ENCODE assay signal across 9 mouse cellular contexts in the genomic region with DNA sequence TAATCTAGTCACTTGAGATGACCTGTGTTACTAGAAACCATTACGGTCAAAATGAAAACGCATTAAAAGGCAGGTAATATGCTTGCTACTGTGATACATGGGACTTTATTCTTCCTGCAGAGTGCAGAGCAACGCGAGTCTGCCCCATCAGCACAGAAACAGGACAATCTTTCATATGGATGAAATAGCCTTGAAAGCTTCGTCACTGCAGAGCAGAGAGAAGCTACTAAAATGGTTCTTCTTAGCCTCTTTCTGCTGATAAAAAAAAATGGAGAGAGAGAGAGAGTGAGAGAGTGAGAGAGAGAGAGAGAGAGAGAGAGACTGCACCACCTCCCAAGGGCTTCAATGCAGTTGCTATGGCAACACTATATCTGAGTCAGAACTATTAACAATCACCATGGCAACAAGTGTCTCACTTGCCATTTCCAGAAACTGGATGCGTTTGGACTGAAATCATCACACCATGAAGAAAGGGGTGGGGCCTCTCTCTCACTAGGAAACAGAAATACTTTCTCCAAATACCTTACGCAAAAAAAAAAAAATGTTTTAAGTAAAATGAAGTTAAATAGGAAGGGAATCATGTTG.
DNase-seq lines count a peak whose midpoint lies in the region; ATAC-seq lines count a peak whose summit lies in the region.
"Had no signal": no experiment of that assay in that cellular context is flagged by ENCODE, and none has a peak within 500 bp of the region (broad histone marks: within the 10 kb centered on the region; RNA-seq: fewer than 3 reads in every experiment).

No protein-coding gene starts in this region.

- DNase-seq in 3134 (ENCODE audit: extremely low read depth, insufficient read length, low spot score), result peak; percentile 16
- DNase-seq in embryo, embryonic 10 days (ENCODE audit: low spot score), result peak; percentile 85
- peak; percentile 86 for DNase-seq in hindbrain, embryonic 14.5 days (ENCODE audit: low spot score)
- no peak for DNase-seq in heart, adult 9 months (ENCODE audit: low spot score in 2 of 2)
- no peak for DNase-seq in heart, postnatal 4 days

- H3K9ac ChIP-seq in hindbrain, embryonic 14.5 days, result no peak overlapping the region
- H3K9ac ChIP-seq in midbrain, embryonic 13.5 days (replicated peaks), result peak overlapping the region; percentile 16; the same call in 1 of the 2 replicates
- H3K9ac ChIP-seq: embryonic facial prominence, embryonic 12.5 days had no signal

- WGBS in hindbrain, embryonic 14.5 days, result 14% methylated on average over 7 of the region's 7 CpGs
- WGBS in midbrain, embryonic 13.5 days, result 21% methylated on average over 7 of the region's 7 CpGs

- peak; percentile 89 for ATAC-seq in hindbrain, embryonic 14.5 days (ENCODE audit: low FRiP score)
- ATAC-seq in midbrain, embryonic 13.5 days, result peak; percentile 75
- ATAC-seq in granulocyte monocyte progenitor cell, adult 5-6 weeks (replicated peaks; ENCODE audit: poor library complexity, severe bottlenecking), result no peak
- ATAC-seq in megakaryocyte, adult 5-6 weeks (ENCODE audit: poor library complexity, severe bottlenecking), result no peak

- H3K9me3 ChIP-seq in hindbrain, embryonic 14.5 days (ENCODE audit: control insufficient read depth, low read length), result no peaks in the 10 kb centered on the region
- no peaks in the 10 kb centered on the region for H3K9me3 ChIP-seq in midbrain, embryonic 13.5 days
- H3K9me3 ChIP-seq: embryonic facial prominence, embryonic 12.5 days had no signal

- H3K36me3 ChIP-seq in hindbrain, embryonic 14.5 days (replicated peaks; ENCODE audit: control insufficient read depth, insufficient read depth), result no peaks in the 10 kb centered on the region
- H3K36me3 ChIP-seq in midbrain, embryonic 13.5 days, result no peaks in the 10 kb centered on the region
- H3K36me3 ChIP-seq: embryonic facial prominence, embryonic 12.5 days had no signal

- peak overlapping the region; percentile 39 for H3K4me2 ChIP-seq in hindbrain, embryonic 14.5 days (replicated peaks)
- H3K4me2 ChIP-seq in midbrain, embryonic 13.5 days (replicated peaks), result peak overlapping the region; percentile 41
- H3K4me2 ChIP-seq: embryonic facial prominence, embryonic 12.5 days had no signal

- peaks cover 31% of the 10 kb centered on the region for H3K4me1 ChIP-seq in hindbrain, embryonic 14.5 days (replicated peaks; ENCODE audit: control insufficient read depth, insufficient read depth, low read length)
- peaks cover 30% of the 10 kb centered on the region for H3K4me1 ChIP-seq in midbrain, embryonic 13.5 days (replicated peaks)

- H3K4me3 ChIP-seq in hindbrain, embryonic 14.5 days (replicated peaks; ENCODE audit: low read length), result no peak overlapping the region
- H3K4me3 ChIP-seq in midbrain, embryonic 13.5 days (replicated peaks), result no peak overlapping the region
- H3K4me3 ChIP-seq: embryonic facial prominence, embryonic 12.5 days had no signal

- no peaks in the 10 kb centered on the region for H3K27me3 ChIP-seq in hindbrain, embryonic 14.5 days (ENCODE audit: control insufficient read depth, insufficient read depth, low read length)
- H3K27me3 ChIP-seq in midbrain, embryonic 13.5 days, result no peaks in the 10 kb centered on the region
- H3K27me3 ChIP-seq: embryonic facial prominence, embryonic 12.5 days had no signal

- H3K27ac ChIP-seq in hindbrain, embryonic 14.5 days, result peak overlapping the region; percentile 87
- H3K27ac ChIP-seq in midbrain, embryonic 13.5 days, result peak overlapping the region; percentile 94
- H3K27ac ChIP-seq: embryonic facial prominence, embryonic 12.5 days had no signal

Comparison
In these comparisons a context has a peak if more than half of its experiments do, and no peak if none do; other contexts are left out.
1. DNase-seq: peak in 3134 (single experiment), embryo, embryonic 10 days (single experiment) and hindbrain, embryonic 14.5 days (single experiment); none in heart, adult 9 months (0 of 2) and heart, postnatal 4 days (single experiment).
2. ATAC-seq: peak in hindbrain, embryonic 14.5 days (single experiment) and midbrain, embryonic 13.5 days (single experiment); none in granulocyte monocyte progenitor cell, adult 5-6 weeks (single experiment) and megakaryocyte, adult 5-6 weeks (single experiment).